Mouse (Mus musculus): ENCODE measurements around the gene Olfr324. TPM values are rescaled to one million over a fixed set of nuclear protein-coding genes. Genes with fewer than 3 reads are reported as not detected.

The Olfr324 gene
- polyA plus RNA-seq, 1 experiment from 2014 or later, result not detected

- WGBS, result 43% methylated on average over 3 of the region's 3 CpGs
- no peak overlapping the region for H3K4me3 ChIP-seq
- no peak for ATAC-seq (ENCODE audit: borderline replicate concordance, extremely low read depth, low FRiP score, low TSS enrichment)
- no peak overlapping the region for H3K27ac ChIP-seq
- H3K9me3 ChIP-seq, result no peaks in the 10 kb centered on the region
- H3K9ac ChIP-seq, result no peak overlapping the region
- H3K36me3 ChIP-seq, result no peaks in the 10 kb centered on the region
- no peak overlapping the region for H3K4me2 ChIP-seq
- no peaks in the 10 kb centered on the region for H3K27me3 ChIP-seq
- no peaks in the 10 kb centered on the region for H3K4me1 ChIP-seq
Measured at GRCm38 (mm10) chr11:58605228-58605627, 10.3 kb downstream of the Olfr324 start.

GRCm38 (mm10) chr11:58606177-58606919 is 11.4 kb downstream of the Olfr324 start:
- ATAC-seq (ENCODE audit: borderline replicate concordance, extremely low read depth, low FRiP score, low TSS enrichment), result no peak

GRCm38 (mm10) chr11:58607030-58607429 is 12.1 kb downstream of the Olfr324 start:
- H3K4me1 ChIP-seq, result no peaks in the 10 kb centered on the region
- 70% methylated on average over 6 of the region's 6 CpGs for WGBS
- ATAC-seq (ENCODE audit: borderline replicate concordance, extremely low read depth, low FRiP score, low TSS enrichment), result no peak
- no peaks in the 10 kb centered on the region for H3K9me3 ChIP-seq
- no peaks in the 10 kb centered on the region for H3K27me3 ChIP-seq
- H3K4me2 ChIP-seq, result no peak overlapping the region
- no peaks in the 10 kb centered on the region for H3K36me3 ChIP-seq
- no peak overlapping the region for H3K9ac ChIP-seq
- no peak overlapping the region for H3K27ac ChIP-seq
- H3K4me3 ChIP-seq, result no peak overlapping the region

More at GRCm38 (mm10) chr11:58606177-58606919, 11.4 kb downstream of the Olfr324 start:
- Histone ChIP-seq H3K4me3 (no peak overlapping the region), H3K27ac (no peak overlapping the region), H3K9me3 (no peaks in the 10 kb centered on the region), H3K9ac (no peak overlapping the region), H3K36me3 (no peaks in the 10 kb centered on the region), H3K4me2 (no peak overlapping the region), H3K27me3 (no peaks in the 10 kb centered on the region), H3K4me1 (no peaks in the 10 kb centered on the region)
- WGBS, result 75% methylated on average over 12 of the region's 12 CpGs

- WGBS, result 55% methylated on average over 3 of the region's 3 CpGs
- no peak for ATAC-seq (ENCODE audit: borderline replicate concordance, extremely low read depth, low FRiP score, low TSS enrichment)
- H3K4me2 ChIP-seq, result no peak overlapping the region
- H3K4me1 ChIP-seq, result no peaks in the 10 kb centered on the region
- H3K4me3 ChIP-seq, result no peak overlapping the region
- H3K36me3 ChIP-seq, result no peaks in the 10 kb centered on the region
- H3K27ac ChIP-seq, result no peak overlapping the region
- no peaks in the 10 kb centered on the region for H3K9me3 ChIP-seq
- H3K27me3 ChIP-seq, result no peaks in the 10 kb centered on the region
- H3K9ac ChIP-seq, result no peak overlapping the region
Measured at GRCm38 (mm10) chr11:58613359-58613758, 18.4 kb downstream of the Olfr324 start.

GRCm38 (mm10) chr11:58614526-58614925 is 19.6 kb downstream of the Olfr324 start:
- Histone ChIP-seq H3K4me3 (no peak overlapping the region), H3K4me2 (no peak overlapping the region), H3K9ac (no peak overlapping the region), H3K9me3 (no peaks in the 10 kb centered on the region), H3K27ac (no peak overlapping the region), H3K36me3 (no peaks in the 10 kb centered on the region), H3K4me1 (no peaks in the 10 kb centered on the region), H3K27me3 (no peaks in the 10 kb centered on the region)
- ATAC-seq (ENCODE audit: borderline replicate concordance, extremely low read depth, low FRiP score, low TSS enrichment), result no peak

- H3K36me3 ChIP-seq, result no peaks in the 10 kb centered on the region
- no peak for ATAC-seq (ENCODE audit: borderline replicate concordance, extremely low read depth, low FRiP score, low TSS enrichment)
- H3K9ac ChIP-seq, result no peak within 1 kb of the TSS
- H3K4me1 ChIP-seq, result no peaks in the 10 kb centered on the region
- no peaks in the 10 kb centered on the region for H3K27me3 ChIP-seq
- no peaks in the 10 kb centered on the region for H3K9me3 ChIP-seq
- H3K4me2 ChIP-seq, result no peak within 1 kb of the TSS
- no peak within 1 kb of the TSS for H3K4me3 ChIP-seq
- no peak within 1 kb of the TSS for H3K27ac ChIP-seq
- WGBS, result 81% methylated on average over 4 of the region's 4 CpGs
Measured at GRCm38 (mm10) chr11:58615975-58616374, 21.1 kb downstream of the Olfr324 start, which contains the start of gene 2210407C18Rik. 2210407C18Rik (minus strand) TSS chr11:58616075.

GRCm38 (mm10) chr11:58618369-58618768 is 23.5 kb downstream of the Olfr324 start:
- no peak overlapping the region for H3K4me2 ChIP-seq
- WGBS, result 41% methylated on average over 3 of the region's 3 CpGs
- H3K27ac ChIP-seq, result no peak overlapping the region
- no peaks in the 10 kb centered on the region for H3K36me3 ChIP-seq
- no peaks in the 10 kb centered on the region for H3K27me3 ChIP-seq
- no peak for ATAC-seq (ENCODE audit: borderline replicate concordance, extremely low read depth, low FRiP score, low TSS enrichment)
- H3K9ac ChIP-seq, result no peak overlapping the region
- no peak overlapping the region for H3K4me3 ChIP-seq
- no peaks in the 10 kb centered on the region for H3K9me3 ChIP-seq
- H3K4me1 ChIP-seq, result no peaks in the 10 kb centered on the region

- H3K27me3 ChIP-seq, result no peaks in the 10 kb centered on the region
- H3K36me3 ChIP-seq, result no peaks in the 10 kb centered on the region
- 57% methylated on average over 6 of the region's 6 CpGs for WGBS
- H3K9me3 ChIP-seq, result no peaks in the 10 kb centered on the region
- no peak overlapping the region for H3K4me3 ChIP-seq
- H3K27ac ChIP-seq, result no peak overlapping the region
- no peak for ATAC-seq (ENCODE audit: borderline replicate concordance, extremely low read depth, low FRiP score, low TSS enrichment)
- H3K4me1 ChIP-seq, result no peaks in the 10 kb centered on the region
- no peak overlapping the region for H3K4me2 ChIP-seq
- H3K9ac ChIP-seq, result no peak overlapping the region
Measured at GRCm38 (mm10) chr11:58618793-58619192, 23.9 kb downstream of the Olfr324 start.

- no peaks in the 10 kb centered on the region for H3K27me3 ChIP-seq
- 48% methylated on average over 4 of the region's 4 CpGs for WGBS
Measured at GRCm38 (mm10) chr11:58626146-58626545, 31.2 kb downstream of the Olfr324 start.

GRCm38 (mm10) chr11:58630401-58630800 is 35.5 kb downstream of the Olfr324 start, which contains the start of gene Olfr323:
Olfr323 (minus strand) TSS chr11:58630501.
- ATAC-seq (ENCODE audit: borderline replicate concordance, extremely low read depth, low FRiP score, low TSS enrichment), result no peak
- H3K4me2 ChIP-seq, result no peak within 1 kb of the TSS
- H3K9ac ChIP-seq, result no peak within 1 kb of the TSS
- H3K36me3 ChIP-seq, result no peaks in the 10 kb centered on the region
- no peaks in the 10 kb centered on the region for H3K9me3 ChIP-seq
- no peaks in the 10 kb centered on the region for H3K27me3 ChIP-seq
- no peaks in the 10 kb centered on the region for H3K4me1 ChIP-seq
- H3K4me3 ChIP-seq, result no peak within 1 kb of the TSS
- H3K27ac ChIP-seq, result no peak within 1 kb of the TSS
- 77% methylated on average over 5 of the region's 5 CpGs for WGBS

More at GRCm38 (mm10) chr11:58626146-58626545, 31.2 kb downstream of the Olfr324 start:
- Histone ChIP-seq H3K4me2 (no peak overlapping the region), H3K36me3 (no peaks in the 10 kb centered on the region), H3K27ac (no peak overlapping the region), H3K4me3 (no peak overlapping the region), H3K9ac (no peak overlapping the region), H3K4me1 (no peaks in the 10 kb centered on the region), H3K9me3 (no peaks in the 10 kb centered on the region)
- no peak for ATAC-seq (ENCODE audit: borderline replicate concordance, extremely low read depth, low FRiP score, low TSS enrichment)

- Histone ChIP-seq H3K36me3 (no peaks in the 10 kb centered on the region), H3K4me1 (no peaks in the 10 kb centered on the region), H3K9ac (no peak overlapping the region), H3K27me3 (peaks cover 13% of the 10 kb centered on the region; the same call in 1 of the 2 replicates), H3K27ac (no peak overlapping the region), H3K9me3 (no peaks in the 10 kb centered on the region), H3K4me3 (no peak overlapping the region), H3K4me2 (no peak overlapping the region)
- ATAC-seq (ENCODE audit: borderline replicate concordance, extremely low read depth, low FRiP score, low TSS enrichment), result no peak
- 55% methylated on average over 4 of the region's 4 CpGs for WGBS
Measured at GRCm38 (mm10) chr11:58634878-58635277, 40.0 kb downstream of the Olfr324 start.

- Histone ChIP-seq H3K27me3 (peaks cover 28% of the 10 kb centered on the region), H3K4me1 (peaks cover 7% of the 10 kb centered on the region; the same call in 1 of the 2 replicates), H3K9ac (no peak overlapping the region), H3K4me3 (no peak overlapping the region), H3K9me3 (no peaks in the 10 kb centered on the region), H3K4me2 (no peak overlapping the region), H3K36me3 (no peaks in the 10 kb centered on the region), H3K27ac (no peak overlapping the region)
- no peak for ATAC-seq (ENCODE audit: borderline replicate concordance, extremely low read depth, low FRiP score, low TSS enrichment)
- WGBS, result 9% methylated on average over 2 of the region's 4 CpGs
Measured at GRCm38 (mm10) chr11:58636376-58636977, 41.6 kb downstream of the Olfr324 start.
